Mouse (Mus musculus): Measurements from ENCODE around the gene Gm7137. TPM values are rescaled to one million over a fixed set of nuclear protein-coding genes. Genes with fewer than 3 reads are reported as not detected.
A peak's percentile ranks its signal among the peaks of the same experiment; 100 is the strongest.
"Not testable (repeated sequence)": the region's sequence is repeated elsewhere in the genome, so short reads cannot be mapped to it uniquely, and the experiment has no call there.

The Gm7137 gene
- total and polyA plus RNA-seq, 3 experiments: not detected

DNA sequence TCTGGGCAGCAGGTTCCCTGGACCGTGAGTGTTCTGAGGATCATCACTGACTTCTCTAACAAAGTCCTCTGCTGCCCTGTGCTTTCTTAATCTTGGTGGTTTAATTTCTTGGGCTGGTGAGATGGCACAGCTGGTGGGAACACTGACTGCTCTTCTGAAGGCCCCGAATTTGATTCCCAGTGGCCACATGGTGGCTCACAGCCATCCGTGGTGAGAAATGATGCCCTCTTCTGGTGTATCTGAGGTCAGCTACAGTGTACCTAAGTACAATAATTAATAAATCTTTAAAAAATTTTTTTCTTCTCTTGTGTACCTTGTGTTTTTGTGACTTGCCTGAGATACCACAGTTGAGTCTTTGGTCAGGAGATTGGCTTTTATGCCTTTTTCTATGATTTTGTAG lies 35.7 kb downstream of the Gm7137 start:
- DNase-seq (ENCODE audit: low read depth, low spot score): peak; percentile 44
- H3K9ac ChIP-seq (ENCODE audit: control insufficient read depth, low read depth, low read length, poor library complexity, severe bottlenecking); H3K9me3 ChIP-seq (replicated peaks; ENCODE audit: insufficient read depth, low read length); H3K4me1 ChIP-seq (ENCODE audit: control insufficient read depth in 1 of 2, insufficient read depth in 2 of 2, low read length in 2 of 2); H3K4me3 ChIP-seq (ENCODE audit: control insufficient read depth in 1 of 2, insufficient read depth in 1 of 2, low read depth in 2 of 2, low read length in 2 of 2); H3K79me2 ChIP-seq (ENCODE audit: control insufficient read depth, insufficient read depth, low read length, poor library complexity); H3K36me3 ChIP-seq (ENCODE audit: control insufficient read depth in 1 of 2, insufficient read depth in 2 of 2, low read length in 2 of 2); H3K27me3 ChIP-seq (ENCODE audit: control insufficient read depth in 1 of 2, insufficient read depth in 2 of 2, low read length in 2 of 2); H3K27ac ChIP-seq (ENCODE audit: control insufficient read depth, low read depth, low read length): not testable (repeated sequence)
- TF ChIP-seq CTCF (IDR thresholded peaks at IDR 0.05 in 2 of 3, conservative IDR thresholded peaks at IDR 0.05 in 1 of 3; ENCODE audit: control insufficient read depth in 1 of 3, insufficient read depth in 1 of 3, low read depth in 2 of 3, low read length in 3 of 3, poor library complexity in 1 of 3, severe bottlenecking in 1 of 3) (peak; percentile 13 to 68 (median 56); a peak in 5 of 6 replicates), ZC3H11A (IDR thresholded peaks at IDR 0.05; ENCODE audit: low read depth, low read length) (peak; percentile 36), MYC (IDR thresholded peaks at IDR 0.05; ENCODE audit: low read depth, low read length) (0 out of 2 replicates have a peak, but pooled peaks have one; percentile 33), RAD21 (IDR thresholded peaks at IDR 0.05; ENCODE audit: low read depth, low read length) (peak; percentile 22), SMC3 (IDR thresholded peaks at IDR 0.05; ENCODE audit: low read depth, low read length) (peak; percentile 65)

DNA sequence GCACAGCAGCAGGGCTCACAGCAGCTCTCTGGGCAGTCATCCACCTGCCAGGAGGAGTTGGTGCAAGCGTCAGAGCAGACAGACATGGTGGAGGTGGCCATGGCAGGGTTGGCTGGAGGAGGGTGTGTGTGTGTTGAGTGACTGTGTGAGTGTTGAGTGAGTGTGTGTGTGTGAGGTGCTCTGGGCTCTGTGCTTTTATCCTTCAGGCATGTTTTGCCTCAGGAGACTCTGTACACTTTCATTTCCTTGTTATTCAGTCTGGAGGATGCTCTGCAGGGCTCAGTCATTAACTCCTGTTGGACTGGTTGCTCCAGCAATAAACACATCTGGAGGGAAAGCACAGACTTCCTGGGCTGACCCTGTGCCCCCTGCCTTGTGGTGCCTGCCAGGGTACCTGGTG lies 36.7 kb downstream of the Gm7137 start, which contains the start of gene Gm9736:
TSS of gene Gm9736 (minus strand) at position 101 of the 400 bp plus-strand sequence.
- DNase-seq (ENCODE audit: low read depth, low spot score); H3K9me3 ChIP-seq (replicated peaks; ENCODE audit: insufficient read depth, low read length); H3K4me3 ChIP-seq (ENCODE audit: control insufficient read depth in 1 of 2, insufficient read depth in 1 of 2, low read depth in 2 of 2, low read length in 2 of 2); H3K4me1 ChIP-seq (ENCODE audit: control insufficient read depth in 1 of 2, insufficient read depth in 2 of 2, low read length in 2 of 2); H3K36me3 ChIP-seq (ENCODE audit: control insufficient read depth in 1 of 2, insufficient read depth in 2 of 2, low read length in 2 of 2); H3K27ac ChIP-seq (ENCODE audit: control insufficient read depth, low read depth, low read length); H3K27me3 ChIP-seq (ENCODE audit: control insufficient read depth in 1 of 2, insufficient read depth in 2 of 2, low read length in 2 of 2); H3K79me2 ChIP-seq (ENCODE audit: control insufficient read depth, insufficient read depth, low read length, poor library complexity); H3K9ac ChIP-seq (ENCODE audit: control insufficient read depth, low read depth, low read length, poor library complexity, severe bottlenecking): not testable (repeated sequence)

DNA sequence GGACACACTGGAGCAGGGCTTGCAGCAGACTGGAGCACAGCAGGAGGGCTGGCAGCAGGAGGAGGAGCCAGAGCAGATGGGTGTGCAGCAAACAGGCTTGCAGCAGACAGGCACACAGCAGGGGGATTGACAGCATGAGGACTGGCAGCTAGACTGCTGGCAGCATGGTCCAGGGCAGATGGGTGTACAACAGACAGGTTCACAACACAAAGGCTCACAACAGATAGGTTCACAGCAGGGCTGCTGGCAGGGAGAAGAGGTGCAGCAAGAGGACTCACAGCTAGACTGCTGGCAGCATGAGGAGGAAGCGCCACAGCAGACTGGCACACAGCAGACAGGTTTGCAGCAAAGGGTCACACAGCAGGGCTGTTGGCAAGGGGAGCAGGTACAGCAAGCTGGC lies 37.3 kb downstream of the Gm7137 start:
- H3K4me3 ChIP-seq (ENCODE audit: control insufficient read depth in 1 of 2, insufficient read depth in 1 of 2, low read depth in 2 of 2, low read length in 2 of 2); H3K4me1 ChIP-seq (ENCODE audit: control insufficient read depth in 1 of 2, insufficient read depth in 2 of 2, low read length in 2 of 2); H3K27ac ChIP-seq (ENCODE audit: control insufficient read depth, low read depth, low read length); H3K9ac ChIP-seq (ENCODE audit: control insufficient read depth, low read depth, low read length, poor library complexity, severe bottlenecking); DNase-seq (ENCODE audit: low read depth, low spot score); H3K36me3 ChIP-seq (ENCODE audit: control insufficient read depth in 1 of 2, insufficient read depth in 2 of 2, low read length in 2 of 2); H3K9me3 ChIP-seq (replicated peaks; ENCODE audit: insufficient read depth, low read length); H3K79me2 ChIP-seq (ENCODE audit: control insufficient read depth, insufficient read depth, low read length, poor library complexity); H3K27me3 ChIP-seq (ENCODE audit: control insufficient read depth in 1 of 2, insufficient read depth in 2 of 2, low read length in 2 of 2): not testable (repeated sequence)

DNA sequence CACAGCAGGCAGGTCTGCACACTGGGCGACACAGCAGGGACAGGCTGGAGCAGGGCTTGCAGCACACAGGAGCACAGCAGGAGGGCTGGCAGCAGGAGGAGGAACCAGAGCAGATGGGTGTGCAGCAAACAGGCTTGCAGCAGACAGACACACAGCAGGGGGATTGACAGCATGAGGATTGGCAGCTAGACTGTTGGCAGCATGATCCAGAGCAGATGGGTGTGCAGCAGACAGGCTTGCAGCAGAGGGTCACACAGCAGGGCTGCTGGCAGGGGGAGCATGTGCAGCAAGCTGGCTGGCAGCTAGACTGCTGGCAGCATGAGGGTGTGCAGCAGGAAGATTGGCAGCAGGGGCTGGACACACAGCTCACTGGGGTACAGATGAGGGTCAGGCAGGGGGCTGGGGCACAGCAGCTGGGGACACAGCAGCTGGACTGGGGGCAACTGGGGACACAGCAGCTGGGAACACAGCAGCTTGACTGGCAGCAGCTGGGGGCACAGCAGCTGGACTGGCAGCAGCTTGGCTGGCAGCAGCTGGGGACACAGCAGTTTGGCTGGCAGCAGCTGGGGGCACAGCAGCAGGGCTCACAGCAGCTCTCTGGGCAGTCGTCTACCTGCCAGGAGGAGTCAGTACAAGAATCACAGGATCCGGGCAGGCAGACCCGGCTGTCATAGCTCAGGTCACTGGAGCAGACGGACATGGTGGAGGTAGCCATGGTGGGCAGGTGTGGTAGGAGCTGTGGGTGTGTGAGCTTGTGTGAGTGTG lies 45.9 kb downstream of the Gm7137 start, which contains the start of gene Gm18596:
TSS of gene Gm18596 (minus strand) at position 715 of the 765 bp plus-strand sequence.
- H3K27me3 ChIP-seq (ENCODE audit: control insufficient read depth in 1 of 2, insufficient read depth in 2 of 2, low read length in 2 of 2): peaks cover 4 to 12% of the 10 kb centered on the region in 2 experiments
- not testable (repeated sequence) for H3K27ac ChIP-seq (ENCODE audit: control insufficient read depth, low read depth, low read length); H3K79me2 ChIP-seq (ENCODE audit: control insufficient read depth, insufficient read depth, low read length, poor library complexity); DNase-seq (ENCODE audit: low read depth, low spot score); H3K9me3 ChIP-seq (replicated peaks; ENCODE audit: insufficient read depth, low read length); H3K9ac ChIP-seq (ENCODE audit: control insufficient read depth, low read depth, low read length, poor library complexity, severe bottlenecking); H3K4me3 ChIP-seq (ENCODE audit: control insufficient read depth in 1 of 2, insufficient read depth in 1 of 2, low read depth in 2 of 2, low read length in 2 of 2); H3K36me3 ChIP-seq (ENCODE audit: control insufficient read depth in 1 of 2, insufficient read depth in 2 of 2, low read length in 2 of 2); H3K4me1 ChIP-seq (ENCODE audit: control insufficient read depth in 1 of 2, insufficient read depth in 2 of 2, low read length in 2 of 2)

All from MEL (cell line).